Mouse (Mus musculus) lung, postnatal 0 days (tissue): ENCODE results near the gene Tmem259.

Source experiments
- CTCF ChIP-seq: IDR thresholded peaks from 2 replicates; pipeline ENCODE4 v1.5.1; 2016; ENCODE audit warnings: antibody characterized with exemption, mild to moderate bottlenecking
- EP300 ChIP-seq: IDR thresholded peaks from 2 replicates; pipeline ENCODE4 v1.6.1; 2016; ENCODE audit warnings: antibody characterized with exemption, mild to moderate bottlenecking, control low read depth

- TF ChIP-seq CTCF: no peak
- no peak for TF ChIP-seq EP300
Measured at GRCm38 (mm10) chr10:79945507-79946234, 38.5 kb downstream of the Tmem259 start.
